Mouse (Mus musculus) thymus, postnatal 4 days (tissue): ENCODE data around the gene Slc30a1.

ENCODE experiments used
- DNase-seq: peaks from one replicate; pipeline ENCODE4 v3.0.0; 2021

Slc30a1 gene

GRCm38 (mm10) chr1:191945756-191946155 is 39.2 kb downstream of the Slc30a1 start:
- DNase-seq = no peak

GRCm38 (mm10) chr1:191946261-191946660 is 39.7 kb downstream of the Slc30a1 start:
- DNase-seq = no peak

DNA sequence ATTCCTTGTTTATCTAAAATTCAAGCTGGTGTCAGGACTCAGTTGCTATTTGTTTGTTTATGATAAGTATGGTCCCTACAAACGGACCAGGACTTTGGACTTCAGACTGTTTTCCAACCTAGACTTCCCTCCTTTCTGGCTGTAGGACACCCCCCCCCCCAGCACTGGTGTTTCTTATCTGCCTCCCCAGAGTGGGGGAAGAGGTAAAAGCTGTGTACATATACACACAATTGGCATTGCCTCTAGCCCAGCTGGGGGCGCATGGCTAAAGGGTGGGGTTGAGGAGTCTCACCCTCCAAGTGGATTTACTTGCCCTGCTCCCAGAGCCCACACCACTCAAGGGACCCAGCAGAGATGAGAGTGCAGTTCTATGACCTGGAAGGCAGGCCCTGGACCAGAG is 40.3 kb downstream of the Slc30a1 start:
- DNase-seq = no peak

- DNase-seq = no peak
Observed at GRCm38 (mm10) chr1:191947796-191948195, 41.2 kb downstream of the Slc30a1 start.

GRCm38 (mm10) chr1:191948600-191948999 is 42.0 kb downstream of the Slc30a1 start:
- no peak for DNase-seq

GRCm38 (mm10) chr1:191950611-191951010 is 44.0 kb downstream of the Slc30a1 start:
- DNase-seq = no peak

- DNase-seq = no peak
Observed at GRCm38 (mm10) chr1:191952733-191953335, 46.3 kb downstream of the Slc30a1 start.

DNA sequence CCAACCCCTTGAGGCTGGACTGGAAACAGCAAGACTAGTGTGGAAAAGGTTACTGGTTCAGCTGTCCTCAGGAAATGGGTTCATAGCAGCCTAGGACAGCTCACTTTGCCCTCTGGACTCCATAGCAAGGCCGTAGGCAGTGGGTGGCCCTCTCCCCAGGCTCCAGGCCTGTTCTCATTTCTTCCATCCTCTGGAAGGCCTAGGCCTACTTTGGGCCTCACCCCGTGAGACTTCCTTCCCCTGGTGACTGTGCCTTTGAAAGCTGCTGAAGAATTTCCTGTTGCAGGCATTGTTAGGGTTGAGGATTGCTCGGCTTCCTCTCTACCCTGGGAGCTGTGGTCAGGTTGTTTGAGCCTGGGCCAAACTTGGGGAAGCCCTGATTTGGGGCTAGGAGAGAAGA is 48.5 kb downstream of the Slc30a1 start:
- DNase-seq = peak; percentile 24

GRCm38 (mm10) chr1:191956261-191956660 is 49.7 kb downstream of the Slc30a1 start:
- DNase-seq = peak; percentile 20

DNA sequence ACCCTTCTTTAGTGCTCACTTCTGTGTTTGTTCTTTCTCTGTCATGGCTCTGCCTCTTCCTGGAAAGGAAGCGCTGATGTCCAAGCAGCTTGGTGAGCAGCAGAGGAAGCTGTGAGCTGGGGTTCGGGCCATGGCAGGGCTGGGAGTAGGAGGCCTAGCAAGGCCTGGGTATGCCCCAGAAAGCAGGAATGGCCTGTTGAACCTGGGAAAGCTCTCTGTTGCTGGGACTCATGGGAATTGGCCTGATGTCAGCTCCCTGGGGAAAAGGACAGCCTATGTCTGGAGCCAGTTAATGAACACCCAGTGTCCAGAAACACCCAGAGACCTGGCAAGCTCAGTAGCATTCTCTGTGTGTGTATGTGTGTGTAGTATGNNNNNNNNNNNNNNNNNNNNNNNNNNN is 50.3 kb downstream of the Slc30a1 start:
- no peak for DNase-seq

- no peak for DNase-seq
Observed at GRCm38 (mm10) chr1:191957321-191957720, 50.8 kb downstream of the Slc30a1 start.

DNA sequence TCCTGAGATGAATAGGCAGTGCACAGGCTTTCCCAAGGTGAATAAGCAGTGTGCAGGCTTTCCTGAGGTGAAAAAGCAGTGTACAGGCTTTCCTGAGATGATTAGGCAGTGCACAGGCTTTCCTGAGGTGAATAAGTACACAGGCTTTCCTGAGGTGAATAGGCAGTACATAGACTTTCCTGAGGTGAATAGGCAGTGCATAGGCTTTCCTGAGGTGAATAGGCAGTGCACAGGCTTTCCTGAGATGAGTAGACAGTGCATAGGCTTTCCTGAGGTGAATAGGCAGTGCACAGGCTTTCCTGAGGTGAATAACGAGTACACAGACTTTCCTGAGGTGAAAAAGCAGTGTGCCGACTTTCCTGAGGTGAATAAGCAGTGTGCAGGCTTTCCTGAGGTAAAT is 54.4 kb downstream of the Slc30a1 start:
- DNase-seq = no peak
